Mouse (Mus musculus) mammary gland, adult 2 months (tissue): ENCODE measurements around the gene Eif2b4. TPM values are rescaled to one million over a fixed set of nuclear protein-coding genes. Genes with fewer than 3 reads are reported as not detected.

Experiments used
- polyA plus RNA-seq: library from polyadenylated mRNA; depleted of rRNA; stranded (reverse); fragments of >200 nt; gene quantifications from 2 replicates; pipeline ENCODE4 v1.2.3, GENCODE M21; 2012; ENCODE audit warnings: low replicate concordance; rRNA removed

Gene Eif2b4
- 40.4 and 67.9 TPM in 2 replicates for polyA plus RNA-seq

DNA sequence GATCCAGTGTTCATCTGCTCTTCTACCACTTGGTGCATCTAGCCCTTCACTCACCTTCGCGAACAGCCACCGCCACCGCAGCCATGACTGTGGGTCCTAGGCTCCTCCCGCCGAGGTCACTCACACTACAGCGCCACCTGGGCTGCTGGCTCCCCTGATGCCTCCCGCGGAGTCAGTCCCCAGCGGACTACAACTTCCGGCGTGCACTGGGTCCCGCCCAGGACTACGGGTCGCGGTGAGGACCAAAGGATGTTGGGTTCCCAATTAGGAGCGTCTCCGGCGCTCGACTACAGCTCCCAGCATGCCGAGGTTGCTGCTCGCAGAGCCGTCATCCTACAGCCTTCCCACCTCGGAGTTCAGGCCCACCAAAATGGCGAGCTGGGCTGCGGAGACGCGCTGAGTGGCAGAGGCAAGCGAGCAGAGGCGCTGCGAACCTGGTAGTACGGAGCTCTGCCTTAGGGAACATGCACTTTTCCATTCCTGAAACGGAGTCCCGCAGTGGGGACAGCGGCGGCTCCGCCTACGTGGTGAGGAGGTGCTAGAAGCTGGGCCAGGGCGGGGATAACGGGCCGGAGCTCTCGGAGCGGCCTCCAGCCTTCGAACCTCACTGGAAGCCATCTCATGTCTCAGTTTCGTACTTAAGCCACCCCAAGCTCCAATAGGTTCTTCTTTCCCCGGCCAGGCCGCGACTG lies at the start of gene Eif2b4, which contains the start of gene Snx17:
Eif2b4 (minus strand) TSS at position 492 of the 692 bp plus-strand sequence.
Snx17 (plus strand) TSS at position 289 of the 692 bp plus-strand sequence.

GRCm38 (mm10) chr5:31240637-31241521 lies 47.6 kb upstream of the Eif2b4 start, which contains the start of the genes Nrbp1 and Gm9970:
TSS of gene Nrbp1 (plus strand) at chr5:31240864.
TSS of gene Gm9970 (minus strand) at chr5:31241232.

GRCm38 (mm10) chr5:31220448-31221303 lies 27.4 kb upstream of the Eif2b4 start, which contains the start of gene Ppm1g:
TSS of gene Ppm1g (minus strand) at chr5:31220687.

DNA sequence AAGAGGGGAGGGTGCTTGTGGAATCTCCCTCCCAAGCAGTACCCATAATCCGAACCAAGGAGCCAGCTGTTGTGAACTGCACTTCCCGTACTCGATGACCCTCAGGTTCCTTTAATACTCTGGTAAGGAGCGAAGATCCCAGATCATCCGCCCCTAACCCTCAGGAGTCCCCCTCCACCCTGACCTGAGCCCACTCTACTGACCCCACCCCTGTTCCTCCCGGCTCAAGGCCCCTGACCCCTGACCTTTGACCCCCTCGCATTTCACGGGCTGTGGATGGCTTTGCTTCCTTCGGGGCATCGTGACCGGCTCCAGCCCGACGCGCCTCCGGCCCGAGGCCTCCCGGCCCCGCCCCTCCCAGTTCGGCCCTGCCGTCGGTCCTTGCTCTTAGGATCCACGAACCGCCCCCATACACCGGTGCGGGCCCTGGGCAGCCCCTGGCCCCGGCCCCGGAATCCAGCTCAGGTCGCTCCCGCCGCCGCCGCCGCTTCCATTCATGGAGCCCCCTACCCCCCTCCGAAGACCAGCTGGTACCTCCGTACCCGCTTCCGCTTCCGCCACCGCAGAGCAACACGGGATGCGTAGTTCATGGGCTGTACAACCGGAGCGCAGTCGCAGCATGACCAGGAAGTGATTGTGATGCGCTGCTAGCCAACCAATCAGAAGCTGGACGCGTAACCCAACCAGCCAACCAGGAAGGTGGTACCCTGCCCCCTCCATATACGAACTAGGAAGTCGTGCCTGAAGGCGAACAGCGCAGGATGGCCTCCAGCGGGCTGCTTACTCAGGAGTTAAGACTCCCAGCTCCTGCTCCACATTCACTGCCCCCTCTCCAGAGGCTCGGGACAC lies 8.7 kb upstream of the Eif2b4 start, which contains the start of gene Zfp513:
Zfp513 (minus strand) TSS at position 562 of the 849 bp plus-strand sequence.

DNA sequence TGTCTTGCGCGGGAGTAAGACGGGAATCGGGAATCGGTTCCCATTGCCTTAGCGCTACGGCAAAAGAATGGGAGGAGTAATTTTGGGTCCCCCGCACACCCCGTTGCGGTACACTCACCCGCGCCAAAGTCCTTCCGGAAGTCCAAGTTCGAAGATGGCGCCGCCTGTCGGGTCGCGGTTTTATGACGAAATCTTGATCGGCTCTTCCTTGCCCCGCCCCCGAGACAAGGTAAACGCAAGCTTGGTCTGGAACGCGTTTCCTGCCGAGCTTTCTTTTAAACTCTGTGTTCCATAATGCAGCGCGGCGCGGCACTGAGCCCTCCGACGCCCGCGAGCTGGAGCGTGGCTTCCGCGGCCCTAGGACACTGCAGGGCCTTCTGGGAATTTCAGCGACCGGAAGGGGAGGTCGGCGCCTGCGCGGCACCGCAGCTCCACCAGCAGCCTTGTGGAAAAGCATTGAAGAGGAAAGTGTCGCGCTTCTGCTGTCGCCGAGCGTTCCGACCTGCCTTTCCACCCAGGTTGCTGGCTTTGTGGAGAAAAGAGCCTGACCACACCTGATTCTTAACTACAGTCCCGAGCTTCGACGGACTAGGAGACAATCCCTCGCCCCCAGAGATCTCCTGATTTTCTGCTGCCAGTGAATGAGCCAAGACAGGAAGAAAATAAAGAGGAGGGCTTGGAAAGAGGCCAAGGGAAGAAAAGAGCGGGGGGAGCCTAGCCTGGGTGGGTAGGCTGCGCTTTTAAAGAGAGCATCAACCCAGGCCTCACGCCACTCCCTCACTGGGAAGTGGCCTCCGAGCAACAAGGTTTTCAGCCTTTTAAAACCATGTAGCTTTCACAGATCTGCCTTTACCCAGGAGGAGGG lies 13.2 kb downstream of the Eif2b4 start, which contains the start of the genes Gm29609 and Gtf3c2:
Gm29609 (minus strand) TSS at position 146 of the 865 bp plus-strand sequence.
Gtf3c2 (minus strand) TSS at position 379 of the 865 bp plus-strand sequence.

DNA sequence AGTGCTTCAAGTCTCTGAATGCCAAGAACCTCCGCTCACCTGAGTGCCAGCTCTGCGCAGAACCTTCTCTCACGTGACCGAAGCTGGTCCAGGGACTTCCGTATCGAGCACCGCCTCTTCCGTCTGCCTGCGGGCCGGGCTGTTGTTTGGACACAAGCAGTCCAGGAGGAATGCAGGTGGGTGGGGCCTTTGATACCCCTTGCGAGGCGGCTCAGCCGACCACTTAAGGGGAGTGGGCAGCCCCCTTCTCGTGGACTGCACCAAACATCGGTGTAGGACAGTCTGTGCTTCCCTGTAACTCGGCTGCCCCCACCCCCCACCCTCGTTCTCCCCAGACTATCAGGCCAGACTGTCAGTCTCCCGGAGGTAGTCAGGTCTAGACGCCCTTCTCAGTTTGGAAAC lies 39.1 kb downstream of the Eif2b4 start, which contains the start of gene Mpv17:
Mpv17 (minus strand) TSS at position 100 of the 402 bp plus-strand sequence.

GRCm38 (mm10) chr5:31138241-31138967 lies 54.8 kb downstream of the Eif2b4 start, which contains the start of gene Ucn:
TSS of gene Ucn (minus strand) at chr5:31138829.

Other genes with a start within 250 kb of the Eif2b4 start
- 1.5 and 2.5 TPM in 2 replicates for gene Cgref1, start 247.8 kb downstream of the Eif2b4 start, polyA plus RNA-seq
- gene Preb, start 233.1 kb downstream of the Eif2b4 start, polyA plus RNA-seq: 250 and 344 TPM in 2 replicates
- 0.10 and 0.11 TPM in 2 replicates for gene Tcf23, start 224.8 kb downstream of the Eif2b4 start, polyA plus RNA-seq
- gene Atraid, start 145.1 kb downstream of the Eif2b4 start, polyA plus RNA-seq: 125 and 213 TPM in 2 replicates
- 94.2 and 109 TPM in 2 replicates for gene Slc5a6, start 144.5 kb downstream of the Eif2b4 start, polyA plus RNA-seq
- gene Cad, start 138.7 kb downstream of the Eif2b4 start, polyA plus RNA-seq: 38.9 and 72.1 TPM in 2 replicates
- gene Dnajc5g, start 87.1 kb downstream of the Eif2b4 start, polyA plus RNA-seq: 0.07 TPM in 1 of 2 replicates, not detected in the other
- gene Slc30a3, start 85.2 kb downstream of the Eif2b4 start, polyA plus RNA-seq: 0.13 and 0.33 TPM in 2 replicates
- 0.12 and 58.4 TPM in 2 replicates for gene Trim54, start 76.7 kb downstream of the Eif2b4 start, polyA plus RNA-seq
- not detected in 2 replicates for gene Ucn, start 54.6 kb downstream of the Eif2b4 start, polyA plus RNA-seq
- gene Mpv17, start 39.2 kb downstream of the Eif2b4 start, polyA plus RNA-seq: 108 and 257 TPM in 2 replicates
- 1.9 and 2.9 TPM in 2 replicates for gene Gm29609, start 13.5 kb downstream of the Eif2b4 start, polyA plus RNA-seq
- 45.6 and 73.6 TPM in 2 replicates for gene Gtf3c2, start 13.3 kb downstream of the Eif2b4 start, polyA plus RNA-seq
- gene Snx17, start 203 bp downstream of the Eif2b4 start, polyA plus RNA-seq: 84.7 and 87.0 TPM in 2 replicates
- gene Zfp513, start 8.9 kb upstream of the Eif2b4 start, polyA plus RNA-seq: 50.0 and 88.9 TPM in 2 replicates
- 38.9 and 102 TPM in 2 replicates for gene Ppm1g, start 27.3 kb upstream of the Eif2b4 start, polyA plus RNA-seq
- gene Nrbp1, start 47.4 kb upstream of the Eif2b4 start, polyA plus RNA-seq: 202 and 225 TPM in 2 replicates
- gene Gm9970, start 47.8 kb upstream of the Eif2b4 start, polyA plus RNA-seq: 0.53 and 1.4 TPM in 2 replicates
- 47.3 and 57.7 TPM in 2 replicates for gene Krtcap3, start 58.3 kb upstream of the Eif2b4 start, polyA plus RNA-seq
- 29.7 and 31.8 TPM in 2 replicates for gene Ift172, start 97.7 kb upstream of the Eif2b4 start, polyA plus RNA-seq
- 15.6 and 18.2 TPM in 2 replicates for gene Fndc4, start 102.7 kb upstream of the Eif2b4 start, polyA plus RNA-seq
- gene Gckr, start 104.0 kb upstream of the Eif2b4 start, polyA plus RNA-seq: 0.36 and 0.84 TPM in 2 replicates